Mouse (Mus musculus) left cerebral cortex, adult 8-10 months (tissue): ENCODE measurements around the gene Gm10282. TPM values are rescaled to one million over a fixed set of nuclear protein-coding genes. Genes with fewer than 3 reads are reported as not detected.

Experiments
- DNase-seq, 2 experiments: peaks; one replicate each; pipeline ENCODE4 v3.0.0; 2022; ENCODE audit warnings: low spot score in 2 of 2
- total RNA-seq, 4 experiments: library from RNA; stranded (reverse); gene quantifications; 2 replicates each; pipeline ENCODE4 v1.2.4; 2022

The Gm10282 gene
- total RNA-seq, 4 experiments from 2014 or later, result 5.1 to 8.2 (median 6.0) TPM

GRCm38 (mm10) chr8:72263451-72263850 is 41.6 kb downstream of the Gm10282 start:
- DNase-seq, result no peak

GRCm38 (mm10) chr8:72262756-72263155 is 42.3 kb downstream of the Gm10282 start:
- DNase-seq, result no peak

- DNase-seq, result no peak
Measured at GRCm38 (mm10) chr8:72261872-72262271, 43.2 kb downstream of the Gm10282 start.

GRCm38 (mm10) chr8:72261431-72261830 is 43.6 kb downstream of the Gm10282 start:
- DNase-seq, result no peak

GRCm38 (mm10) chr8:72261019-72261418 is 44.0 kb downstream of the Gm10282 start:
- no peak for DNase-seq

GRCm38 (mm10) chr8:72260585-72260984 is 44.5 kb downstream of the Gm10282 start:
- DNase-seq, result no peak

- DNase-seq, result no peak
Measured at GRCm38 (mm10) chr8:72259862-72260261, 45.2 kb downstream of the Gm10282 start.

GRCm38 (mm10) chr8:72257902-72258238 is 47.2 kb downstream of the Gm10282 start:
- no peak for DNase-seq

GRCm38 (mm10) chr8:72257171-72257901 is 47.7 kb downstream of the Gm10282 start:
- DNase-seq, result no peak

Other genes with a start within 250 kb of the Gm10282 start
- gene Olfr373, start 222.1 kb downstream of the Gm10282 start, total RNA-seq, result not detected
- under 1 TPM in 1 of 4 experiments, not detected in 3; 0.05 TPM for gene Olfr374, start 198.2 kb downstream of the Gm10282 start, total RNA-seq
- 10 to 100 TPM; 24.2 to 31.4 (median 26.1) TPM for gene Tpm4, start 170.3 kb downstream of the Gm10282 start, total RNA-seq
- gene Rab8a, start 144.1 kb downstream of the Gm10282 start, total RNA-seq, result 10 to 100 TPM; 33.0 to 42.4 (median 40.1) TPM
- not detected for gene Hsh2d, start 115.6 kb downstream of the Gm10282 start, total RNA-seq
- gene Cib3, start 92.4 kb downstream of the Gm10282 start, total RNA-seq, result not detected
- not detected for gene Gm11034, start 91.6 kb downstream of the Gm10282 start, total RNA-seq
- gene Fam32a, start 85.5 kb downstream of the Gm10282 start, total RNA-seq, result 10 to 100 TPM; 57.9 to 61.4 (median 58.4) TPM
- gene Ap1m1, start 65.2 kb downstream of the Gm10282 start, total RNA-seq, result 10 to 100 TPM; 72.0 to 83.7 (median 76.7) TPM
- gene Klf2, start 13.8 kb upstream of the Gm10282 start, total RNA-seq, result 10 to 100 TPM; 10.9 to 16.5 (median 13.2) TPM
- gene Eps15l1, start 116.2 kb upstream of the Gm10282 start, total RNA-seq, result 10 to 100 TPM; 67.1 to 72.9 (median 70.8) TPM
- gene Calr3, start 138.6 kb upstream of the Gm10282 start, total RNA-seq, result 1 to 10 TPM; 1.1 to 2.1 (median 1.3) TPM
- 10 to 100 TPM; 11.1 to 16.3 (median 13.3) TPM for gene 1700030K09Rik, start 138.6 kb upstream of the Gm10282 start, total RNA-seq
- gene Cherp, start 170.0 kb upstream of the Gm10282 start, total RNA-seq, result 10 to 100 TPM; 63.2 to 75.2 (median 67.6) TPM
- gene Slc35e1, start 187.4 kb upstream of the Gm10282 start, total RNA-seq, result 10 to 100 TPM; 51.8 to 54.0 (median 52.8) TPM
- gene Med26, start 243.0 kb upstream of the Gm10282 start, total RNA-seq, result 10 to 100 TPM in 1 of 4 experiments, 1 to 10 TPM in 3; 8.8 to 10.7 (median 9.2) TPM